Mouse (Mus musculus): ENCODE measurements around the gene Huwe1.

Gene Huwe1

DNA sequence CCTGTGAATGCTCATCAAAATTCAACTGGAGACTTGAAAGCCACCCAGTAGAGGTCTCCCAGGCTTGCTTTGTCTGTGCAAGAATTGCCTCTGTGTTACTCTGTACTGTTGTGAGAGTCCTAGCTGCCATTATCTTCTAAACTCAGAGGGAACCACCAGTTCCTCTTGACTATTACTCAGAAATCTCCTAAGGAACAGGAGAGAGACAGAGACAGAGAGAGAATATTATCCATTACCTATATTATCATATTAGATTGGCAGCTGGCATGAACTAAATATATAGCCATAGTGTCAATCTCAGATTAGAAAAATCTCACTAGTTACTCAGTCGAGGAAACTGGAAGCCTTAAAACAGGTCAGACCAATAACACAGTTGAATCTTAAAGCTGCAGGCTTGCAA lies 149.6 kb downstream of the Huwe1 start:
- in situ Hi-C loops (cut with MboI, MseI): no loop called here

- in situ Hi-C loops (cut with MboI, MseI): no loop called here
Measured at GRCm38 (mm10) chrX:151951181-151951580, 150.6 kb downstream of the Huwe1 start.
